Mouse (Mus musculus): ENCODE measurements around the gene Smug1. TPM values are rescaled to one million over a fixed set of nuclear protein-coding genes. Genes with fewer than 3 reads are reported as not detected.

The Smug1 gene
- polyA plus RNA-seq, 1 experiment from 2014 or later, result 13.0 TPM

DNA sequence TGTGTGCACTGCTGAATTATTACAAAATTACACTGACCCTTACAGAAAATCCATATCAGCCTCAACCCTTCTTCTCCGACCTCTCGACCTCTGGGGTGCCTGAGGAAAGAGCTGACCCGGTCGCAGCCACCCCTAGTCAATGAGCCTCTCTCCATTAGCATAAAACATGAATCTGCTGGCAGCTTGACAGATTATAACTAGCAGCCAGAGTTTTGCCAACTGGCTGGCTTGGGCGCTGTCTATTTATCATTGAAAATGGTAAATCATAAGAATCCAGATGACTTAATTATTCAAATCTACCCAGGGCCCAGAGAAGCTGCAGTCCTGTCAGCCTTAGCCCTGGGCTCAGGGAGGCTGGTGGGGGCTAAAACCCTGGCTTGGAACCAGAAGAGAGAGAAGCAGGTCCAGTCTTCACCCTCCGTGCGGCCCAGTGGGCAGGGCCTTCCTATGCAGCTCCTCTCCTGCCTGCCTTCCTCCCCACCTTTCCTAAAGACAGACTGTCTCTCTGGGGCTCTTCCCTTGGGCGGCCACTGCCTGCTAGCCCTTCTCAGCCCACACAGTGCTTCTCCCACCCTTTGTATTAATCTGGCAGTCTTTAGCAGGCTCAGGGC lies 58.7 kb downstream of the Smug1 start:
- Histone ChIP-seq H3K9me3 (replicated peaks; ENCODE audit: low read length) (no peaks in the 10 kb centered on the region), H3K36me3 (ENCODE audit: insufficient read depth, low read length) (no peaks in the 10 kb centered on the region), H3K27me3 (ENCODE audit: insufficient read depth, low read length) (0 out of 2 replicates have a peak, but pooled peaks cover 3% of the 10 kb centered on the region), H3K4me1 (replicated peaks; ENCODE audit: insufficient read depth, low read length) (peaks cover 7% of the 10 kb centered on the region; the same call in 1 of the 2 replicates), H3K4me2 (ENCODE audit: low read length) (no peak overlapping the region), H3K4me3 (replicated peaks; ENCODE audit: low read depth, low read length) (no peak overlapping the region), H3K9ac (ENCODE audit: low read depth, low read length) (no peak overlapping the region), H3K27ac (no peak overlapping the region)
- 76% methylated on average over 8 of the region's 8 CpGs for WGBS
- ATAC-seq (replicated peaks; ENCODE audit: low FRiP score, low read depth) (no peak), DNase-seq (ENCODE audit: low spot score) (no peak)
- TF ChIP-seq CTCF (IDR thresholded peaks at IDR 0.05; ENCODE audit: low read depth), result no peak

DNA sequence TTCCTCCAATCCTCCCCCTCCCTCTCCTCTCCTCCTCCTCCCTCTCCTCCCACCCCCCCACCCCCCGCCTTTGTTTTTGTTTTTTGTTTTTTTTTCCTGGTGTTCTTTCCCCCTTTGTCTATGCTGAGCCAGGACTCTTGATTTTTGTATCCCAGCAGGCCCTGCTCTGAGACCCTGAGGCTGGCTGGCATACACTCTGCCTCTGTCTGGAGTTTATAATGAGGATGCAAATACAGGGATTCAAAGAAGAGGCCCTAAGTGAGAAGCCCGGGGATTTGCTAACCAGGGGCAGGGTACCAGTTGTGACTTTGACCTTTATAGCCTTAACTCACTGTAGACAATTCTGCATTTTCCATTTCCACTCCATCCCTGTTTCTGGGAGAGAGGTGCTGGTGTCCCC lies 60.7 kb downstream of the Smug1 start:
- no peak overlapping the region for H3K4me2 ChIP-seq (ENCODE audit: low read length)
- H3K9me3 ChIP-seq (replicated peaks; ENCODE audit: low read length), result no peaks in the 10 kb centered on the region
- 11% methylated on average over 1 of the region's 2 CpGs for WGBS
- H3K27me3 ChIP-seq (ENCODE audit: insufficient read depth, low read length), result 0 out of 2 replicates have a peak, but pooled peaks cover 3% of the 10 kb centered on the region
- no peaks in the 10 kb centered on the region for H3K36me3 ChIP-seq (ENCODE audit: insufficient read depth, low read length)
- no peak overlapping the region for H3K27ac ChIP-seq
- TF ChIP-seq CTCF (IDR thresholded peaks at IDR 0.05; ENCODE audit: low read depth), result no peak
- no peak for DNase-seq (ENCODE audit: low spot score)
- H3K4me3 ChIP-seq (replicated peaks; ENCODE audit: low read depth, low read length), result no peak overlapping the region
- H3K9ac ChIP-seq (ENCODE audit: low read depth, low read length), result no peak overlapping the region
- ATAC-seq (replicated peaks; ENCODE audit: low FRiP score, low read depth), result no peak
- H3K4me1 ChIP-seq (replicated peaks; ENCODE audit: insufficient read depth, low read length), result peaks cover 7% of the 10 kb centered on the region; the same call in 1 of the 2 replicates

Other genes with a start within 250 kb of the Smug1 start
- 0.05 TPM in 1 of 2 replicates, not detected in the other for gene Hoxc13, start 246.0 kb downstream of the Smug1 start, polyA plus RNA-seq (2015; fragmentation: Nextera tagmentation; extraction: Ambion mirVana)
- gene Hoxc12, start 230.3 kb downstream of the Smug1 start, polyA plus RNA-seq (2015; fragmentation: Nextera tagmentation; extraction: Ambion mirVana), result not detected in 2 replicates
- gene Hoxc11, start 212.7 kb downstream of the Smug1 start, polyA plus RNA-seq (2015; fragmentation: Nextera tagmentation; extraction: Ambion mirVana), result 1.5 and 1.8 TPM in 2 replicates
- gene Hoxc10, start 200.3 kb downstream of the Smug1 start, polyA plus RNA-seq (2015; fragmentation: Nextera tagmentation; extraction: Ambion mirVana), result 30.6 and 34.1 TPM in 2 replicates
- 2.7 and 3.9 TPM in 2 replicates for gene Hoxc5, start 199.6 kb downstream of the Smug1 start, polyA plus RNA-seq (2015; fragmentation: Nextera tagmentation; extraction: Ambion mirVana)
- 11.0 and 12.4 TPM in 2 replicates for gene Hoxc9, start 190.7 kb downstream of the Smug1 start, polyA plus RNA-seq (2015; fragmentation: Nextera tagmentation; extraction: Ambion mirVana)
- 5.8 TPM in 2 replicates for gene Hoxc8, start 176.5 kb downstream of the Smug1 start, polyA plus RNA-seq (2015; fragmentation: Nextera tagmentation; extraction: Ambion mirVana)
- 7.8 and 9.3 TPM in 2 replicates for gene Hoxc6, start 168.8 kb downstream of the Smug1 start, polyA plus RNA-seq (2015; fragmentation: Nextera tagmentation; extraction: Ambion mirVana)
- 5.9 and 7.0 TPM in 2 replicates for gene Hoxc4, start 148.2 kb downstream of the Smug1 start, polyA plus RNA-seq (2015; fragmentation: Nextera tagmentation; extraction: Ambion mirVana)
- 62.0 and 68.2 TPM in 2 replicates for gene Cbx5, start 72.7 kb upstream of the Smug1 start, polyA plus RNA-seq (2015; fragmentation: Nextera tagmentation; extraction: Ambion mirVana)
- 705 and 720 TPM in 2 replicates for gene Hnrnpa1, start 73.3 kb upstream of the Smug1 start, polyA plus RNA-seq (2015; fragmentation: Nextera tagmentation; extraction: Ambion mirVana)
- 1.9 and 2.8 TPM in 2 replicates for gene Nfe2, start 91.3 kb upstream of the Smug1 start, polyA plus RNA-seq (2015; fragmentation: Nextera tagmentation; extraction: Ambion mirVana)
- 237 and 263 TPM in 2 replicates for gene Copz1, start 105.6 kb upstream of the Smug1 start, polyA plus RNA-seq (2015; fragmentation: Nextera tagmentation; extraction: Ambion mirVana)
- gene Gpr84, start 143.5 kb upstream of the Smug1 start, polyA plus RNA-seq (2015; fragmentation: Nextera tagmentation; extraction: Ambion mirVana), result 0.47 and 0.65 TPM in 2 replicates
- gene Zfp385a, start 173.0 kb upstream of the Smug1 start, polyA plus RNA-seq (2015; fragmentation: Nextera tagmentation; extraction: Ambion mirVana), result 11.3 and 11.8 TPM in 2 replicates
- 19.4 and 22.0 TPM in 2 replicates for gene Itga5, start 199.7 kb upstream of the Smug1 start, polyA plus RNA-seq (2015; fragmentation: Nextera tagmentation; extraction: Ambion mirVana)

Measured in kidney, postnatal 0 days (tissue).